Mouse (Mus musculus) MEL (cell line): ENCODE measurements around the gene Slc44a1. TPM values are rescaled to one million over a fixed set of nuclear protein-coding genes. Genes with fewer than 3 reads are reported as not detected.

ENCODE experiments used
- DNase-seq: peaks from one replicate; pipeline ENCODE4 v3.0.0; 2011; ENCODE audit warnings: low read depth, low spot score
- H3K27ac ChIP-seq: 2 replicates; pipeline ENCODE4 v1.5.1; 2012; ENCODE audit warnings: low read depth, mild to moderate bottlenecking, control low read depth, low read length, moderate library complexity; ENCODE audit not compliant: control insufficient read depth
- H3K27me3 ChIP-seq, 2 experiments: fragments of 150-350 bp in 1 of 2; sonication (generic) in 1 of 2; 2 replicates each; pipeline ENCODE4 v1.6.1; 2012; ENCODE audit warnings: low read length in 2 of 2, mild to moderate bottlenecking in 2 of 2, improper control_type of control experiment in 1 of 2, moderate library complexity in 1 of 2; ENCODE audit not compliant: insufficient read depth in 2 of 2, control insufficient read depth in 1 of 2
- H3K36me3 ChIP-seq, 2 experiments: 2 replicates each; pipeline ENCODE4 v1.6.1; 2012 to 2014; ENCODE audit warnings: low read length in 2 of 2, improper control_type of control experiment in 1 of 2, inconsistent platforms in 1 of 2, mild to moderate bottlenecking in 1 of 2; ENCODE audit not compliant: insufficient read depth in 2 of 2, control insufficient read depth in 1 of 2
- H3K4me1 ChIP-seq, 2 experiments: fragments of 150-350 bp in 1 of 2; sonication (generic) in 1 of 2; 2 replicates each; pipeline ENCODE4 v1.6.1; 2012; ENCODE audit warnings: low read length in 2 of 2, improper control_type of control experiment in 1 of 2, mild to moderate bottlenecking in 1 of 2; ENCODE audit not compliant: insufficient read depth in 2 of 2, control insufficient read depth in 1 of 2
- H3K4me3 ChIP-seq, 2 experiments: fragments of 150-350 bp in 1 of 2; sonication (generic) in 1 of 2; 2 replicates each; pipeline ENCODE4 v1.5.1; 2012; ENCODE audit warnings: low read depth in 2 of 2, low read length in 2 of 2, mild to moderate bottlenecking in 2 of 2, moderate library complexity in 2 of 2, control low read depth in 1 of 2, improper control_type of control experiment in 1 of 2; ENCODE audit not compliant: control insufficient read depth in 1 of 2, insufficient read depth in 1 of 2
- H3K79me2 ChIP-seq: 2 replicates; pipeline ENCODE4 v1.6.1; 2012; ENCODE audit warnings: mild to moderate bottlenecking, low read length, moderate library complexity; ENCODE audit not compliant: control insufficient read depth, poor library complexity, insufficient read depth
- H3K9ac ChIP-seq: 2 replicates; pipeline ENCODE4 v1.6.1; 2012; ENCODE audit warnings: low read depth, mild to moderate bottlenecking, control low read depth, low read length, moderate library complexity; ENCODE audit not compliant: control insufficient read depth, poor library complexity, severe bottlenecking
- H3K9me3 ChIP-seq: fragments of 150-350 bp; sonication (generic); replicated peaks from 2 replicates; pipeline ENCODE4 v1.6.1; 2012; ENCODE audit warnings: mild to moderate bottlenecking, low read length, improper control_type of control experiment, moderate library complexity; ENCODE audit not compliant: insufficient read depth
- CHD1 ChIP-seq: IDR thresholded peaks from 2 replicates; pipeline ENCODE4 v1.6.1; 2012; ENCODE audit warnings: low read depth, mild to moderate bottlenecking, inconsistent platforms, low read length, improper control_type of control experiment
- CHD2 ChIP-seq: IDR thresholded peaks from 2 replicates; pipeline ENCODE4 v1.6.1; 2011; ENCODE audit warnings: low read length, improper control_type of control experiment
- E2F4 ChIP-seq: IDR thresholded peaks from 2 replicates; pipeline ENCODE4 v1.6.1; 2011; ENCODE audit warnings: low read depth, low read length, improper control_type of control experiment, borderline replicate concordance
- EP300 ChIP-seq, 2 experiments: IDR thresholded peaks; 2 replicates each; pipeline ENCODE4 v1.6.1; 2011; ENCODE audit warnings: improper control_type of control experiment in 2 of 2, low read length in 2 of 2, low read depth in 1 of 2, mild to moderate bottlenecking in 1 of 2
- GATA1 ChIP-seq: IDR thresholded peaks from 2 replicates; pipeline ENCODE4 v1.6.1; 2011; ENCODE audit warnings: low read depth, low read length, improper control_type of control experiment
- HCFC1 ChIP-seq: IDR thresholded peaks from 2 replicates; pipeline ENCODE4 v1.6.1; 2012; ENCODE audit warnings: low read depth, mild to moderate bottlenecking, inconsistent platforms, low read length, improper control_type of control experiment, moderate library complexity
- JUND ChIP-seq: IDR thresholded peaks from 2 replicates; pipeline ENCODE4 v1.6.1; 2011; ENCODE audit warnings: low read depth, mild to moderate bottlenecking, improper control_type of control experiment, low read length
- MEF2A ChIP-seq: IDR thresholded peaks from 2 replicates; pipeline ENCODE4 v1.6.1; 2014; ENCODE audit warnings: low read depth, mild to moderate bottlenecking, inconsistent platforms, low read length, improper control_type of control experiment; ENCODE audit not compliant: poor library complexity, insufficient replicate concordance, severe bottlenecking; ENCODE audit errors: extremely low read depth
- MXI1 ChIP-seq: IDR thresholded peaks from 2 replicates; pipeline ENCODE4 v1.6.1; 2011; ENCODE audit warnings: mild to moderate bottlenecking, low read depth, low read length, improper control_type of control experiment
- MYB ChIP-seq: IDR thresholded peaks from 2 replicates; pipeline ENCODE4 v1.6.1; 2011; ENCODE audit warnings: mild to moderate bottlenecking, low read depth, low read length, improper control_type of control experiment
- NELFE ChIP-seq: IDR thresholded peaks from 2 replicates; pipeline ENCODE4 v1.6.1; 2011; ENCODE audit warnings: low read depth, low read length, improper control_type of control experiment
- POLR2A ChIP-seq, 2 experiments: IDR thresholded peaks; 2 replicates each; pipeline ENCODE4 v1.6.1; 2011 to 2012; ENCODE audit warnings: low read length in 2 of 2, mild to moderate bottlenecking in 2 of 2, control low read depth in 1 of 2, improper control_type of control experiment in 1 of 2, low read depth in 1 of 2, moderate library complexity in 1 of 2; ENCODE audit not compliant: control insufficient read depth in 1 of 2, insufficient read depth in 1 of 2, poor library complexity in 1 of 2
- POLR2AphosphoS5 ChIP-seq: IDR thresholded peaks from 2 replicates; pipeline ENCODE4 v1.6.1; 2012; ENCODE audit warnings: low read depth, borderline replicate concordance, mild to moderate bottlenecking, inconsistent platforms, low read length, moderate library complexity, mixed read lengths
- RCOR1 ChIP-seq: IDR thresholded peaks from 2 replicates; pipeline ENCODE4 v1.6.1; 2012; ENCODE audit warnings: low read depth, mild to moderate bottlenecking, inconsistent platforms, low read length, improper control_type of control experiment
- UBTF ChIP-seq: IDR thresholded peaks from 2 replicates; pipeline ENCODE4 v1.6.1; 2012; ENCODE audit warnings: low read depth, mild to moderate bottlenecking, inconsistent platforms, low read length, improper control_type of control experiment, moderate library complexity, borderline replicate concordance; ENCODE audit not compliant: insufficient read depth
- USF1 ChIP-seq: IDR thresholded peaks from 2 replicates; pipeline ENCODE4 v1.6.1; 2014; ENCODE audit warnings: low read depth, mild to moderate bottlenecking, inconsistent platforms, low read length, improper control_type of control experiment, moderate library complexity
- USF2 ChIP-seq, 2 experiments: IDR thresholded peaks; 2 replicates each; pipeline ENCODE4 v1.6.1; 2011 to 2012; ENCODE audit warnings: improper control_type of control experiment in 2 of 2, low read length in 2 of 2, borderline replicate concordance in 1 of 2, inconsistent platforms in 1 of 2, low read depth in 1 of 2, mild to moderate bottlenecking in 1 of 2; ENCODE audit not compliant: insufficient read depth in 1 of 2
- ZC3H11A ChIP-seq: IDR thresholded peaks from 2 replicates; pipeline ENCODE4 v1.6.1; 2012; ENCODE audit warnings: low read depth, mild to moderate bottlenecking, inconsistent platforms, low read length, improper control_type of control experiment
- ZMIZ1 ChIP-seq: IDR thresholded peaks from 2 replicates; pipeline ENCODE4 v1.6.1; 2012; ENCODE audit warnings: low read depth, mild to moderate bottlenecking, inconsistent platforms, low read length, improper control_type of control experiment, moderate library complexity
- ZNF384 ChIP-seq: IDR thresholded peaks from 2 replicates; pipeline ENCODE4 v1.6.1; 2012; ENCODE audit warnings: low read depth, mild to moderate bottlenecking, inconsistent platforms, low read length, improper control_type of control experiment
- polyA plus RNA-seq, 2 experiments: library from polyadenylated mRNA; stranded (reverse) in 1 of 2; unstranded in 1 of 2; fragments of >175 nt in 1 of 2; fragments of >200 nt in 1 of 2; gene quantifications; 2 replicates each; pipeline versions ENCODE4 v1.2.1 to v1.2.4; 2012; ENCODE audit warnings: low replicate concordance in 2 of 2, low read depth in 1 of 2; ENCODE audit not compliant: insufficient read length in 2 of 2, insufficient read depth in 1 of 2, missing spikeins in 1 of 2
- total RNA-seq: library from RNA; depleted of rRNA; stranded (reverse); fragments of 300-350 nt; gene quantifications from 2 replicates; pipeline ENCODE4 v1.2.3, GENCODE M21; 2012

Gene Slc44a1
- total and polyA plus RNA-seq, 3 experiments, result 9.6 to 10.6 TPM; not detected in 1

DNA sequence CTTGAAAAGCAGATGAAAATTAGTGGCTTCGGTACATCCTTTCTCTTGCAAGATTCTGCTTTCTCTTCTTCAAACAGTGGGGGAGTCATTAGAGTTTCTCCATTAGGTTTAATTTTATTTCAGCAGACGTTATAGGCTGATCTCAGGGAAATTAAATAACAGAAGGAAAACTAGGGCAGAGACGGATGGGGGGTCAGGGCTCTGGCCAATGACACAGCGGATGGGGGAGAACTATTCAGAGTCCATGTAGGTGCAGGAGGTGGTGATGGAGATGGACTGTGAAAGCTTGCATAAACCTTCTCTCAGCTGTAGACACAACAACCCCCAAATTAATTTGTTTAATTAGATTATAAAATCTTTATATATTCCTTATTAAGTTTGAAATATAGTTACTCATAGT, 20.8 kb downstream of the Slc44a1 start:
- H3K27me3 ChIP-seq, result no peaks in the 10 kb centered on the region
- peaks cover 8 to 10% of the 10 kb centered on the region in 2 experiments for H3K4me1 ChIP-seq
- no peaks in the 10 kb centered on the region for H3K79me2 ChIP-seq
- H3K4me3 ChIP-seq, result no peak overlapping the region
- H3K9ac ChIP-seq, result no peak overlapping the region
- no peak for TF ChIP-seq MYB
- DNase-seq, result no peak
- no peaks in the 10 kb centered on the region for H3K9me3 ChIP-seq
- peaks cover 0 to 2% of the 10 kb centered on the region in 2 experiments; a peak in 1 of 4 replicates for H3K36me3 ChIP-seq
- H3K27ac ChIP-seq, result no peak overlapping the region

DNA sequence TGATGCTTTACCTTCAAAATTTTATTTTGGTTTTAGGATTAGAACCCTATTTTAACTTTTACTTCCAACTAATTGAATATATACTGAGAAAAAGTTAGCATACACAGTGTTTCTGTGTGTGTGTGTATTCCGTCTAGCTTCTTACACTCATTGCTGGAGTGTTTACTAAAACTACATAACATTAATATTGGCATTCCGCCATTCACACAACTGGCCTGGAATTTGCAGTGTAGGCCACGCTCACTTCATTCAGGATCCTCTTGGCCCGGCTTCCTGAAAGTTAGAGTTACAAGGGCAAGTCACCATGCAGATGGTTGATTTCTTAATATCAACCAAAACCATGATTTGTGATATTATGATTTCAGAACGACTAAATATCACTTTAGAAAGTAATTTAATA, 21.9 kb downstream of the Slc44a1 start:
- TF ChIP-seq MEF2A (no peak), NELFE (no peak), HCFC1 (no peak), CHD2 (no peak), USF2 (IDR thresholded peaks at IDR 0.05; ENCODE audit: borderline replicate concordance in 1 of 2, insufficient read depth in 1 of 2, low read depth in 1 of 2, low read length in 2 of 2) (no peak), ZNF384 (no peak), MXI1 (no peak), ZC3H11A (no peak), USF1 (no peak), RCOR1 (no peak), ZMIZ1 (no peak), UBTF (no peak), POLR2A (IDR thresholded peaks at IDR 0.05; ENCODE audit: control insufficient read depth in 1 of 2, insufficient read depth in 1 of 2, low read depth in 1 of 2, low read length in 2 of 2, poor library complexity in 1 of 2) (no peak), POLR2AphosphoS5 (no peak), EP300 (IDR thresholded peaks at IDR 0.05; ENCODE audit: low read depth in 1 of 2, low read length in 2 of 2) (no peak), E2F4 (no peak), JUND (no peak), MYB (no peak), GATA1 (no peak), CHD1 (no peak)
- no peak overlapping the region for H3K9ac ChIP-seq
- DNase-seq, result no peak
- H3K36me3 ChIP-seq, result peaks cover 0 to 2% of the 10 kb centered on the region in 2 experiments; a peak in 1 of 4 replicates
- H3K27ac ChIP-seq, result no peak overlapping the region
- no peaks in the 10 kb centered on the region for H3K79me2 ChIP-seq
- no peak overlapping the region for H3K4me3 ChIP-seq
- no peaks in the 10 kb centered on the region for H3K9me3 ChIP-seq
- H3K27me3 ChIP-seq, result no peaks in the 10 kb centered on the region
- peaks cover 4 to 5% of the 10 kb centered on the region in 2 experiments for H3K4me1 ChIP-seq
